Mouse (Mus musculus) testis, postnatal 14 days (tissue): ENCODE data around the gene D10Wsu102e.
A peak's percentile ranks its signal among the peaks of the same experiment; 100 is the strongest.
"Not testable (repeated sequence)": the region's sequence is repeated elsewhere in the genome, so short reads cannot be mapped to it uniquely, and the experiment has no call there.

Source experiments
- DNase-seq: peaks from one replicate; pipeline ENCODE4 v3.0.0; 2021; ENCODE audit warnings: low spot score

D10Wsu102e gene

GRCm38 (mm10) chr10:83346359-83346736 is 13.7 kb upstream of the D10Wsu102e start:
- no peak for DNase-seq

- DNase-seq = peak; percentile 72
These were observed 12.5 kb upstream of the D10Wsu102e start for GRCm38 (mm10) chr10:83347494-83347893.

GRCm38 (mm10) chr10:83350689-83351088 is 9.3 kb upstream of the D10Wsu102e start:
- DNase-seq = no peak

GRCm38 (mm10) chr10:83351779-83352178 is 8.2 kb upstream of the D10Wsu102e start:
- DNase-seq = not testable (repeated sequence)

GRCm38 (mm10) chr10:83353680-83354332 is 6.2 kb upstream of the D10Wsu102e start:
- peak; percentile 80 for DNase-seq

GRCm38 (mm10) chr10:83354333-83354719 is 5.7 kb upstream of the D10Wsu102e start:
- DNase-seq = no peak

GRCm38 (mm10) chr10:83356416-83356815 is 3.6 kb upstream of the D10Wsu102e start:
- no peak for DNase-seq

GRCm38 (mm10) chr10:83359451-83359850 is 570 bp upstream of the D10Wsu102e start:
- no peak for DNase-seq

- DNase-seq = no peak
These were observed 335 bp downstream of the D10Wsu102e start for GRCm38 (mm10) chr10:83360356-83360755.

GRCm38 (mm10) chr10:83361643-83362382 is 1.8 kb downstream of the D10Wsu102e start:
- no peak for DNase-seq

GRCm38 (mm10) chr10:83363451-83363850 is 3.4 kb downstream of the D10Wsu102e start:
- no peak for DNase-seq

GRCm38 (mm10) chr10:83368918-83369317 is 8.9 kb downstream of the D10Wsu102e start:
- no peak for DNase-seq

- no peak for DNase-seq
These were observed 14.1 kb downstream of the D10Wsu102e start for GRCm38 (mm10) chr10:83374045-83374656.

GRCm38 (mm10) chr10:83375458-83375857 is 15.4 kb downstream of the D10Wsu102e start:
- not testable (repeated sequence) for DNase-seq

GRCm38 (mm10) chr10:83376911-83377682 is 17.1 kb downstream of the D10Wsu102e start:
- no peak for DNase-seq

GRCm38 (mm10) chr10:83378083-83378833 is 18.2 kb downstream of the D10Wsu102e start:
- no peak for DNase-seq

GRCm38 (mm10) chr10:83380501-83380900 is 20.5 kb downstream of the D10Wsu102e start:
- DNase-seq = no peak

GRCm38 (mm10) chr10:83382528-83382927 is 22.5 kb downstream of the D10Wsu102e start:
- no peak for DNase-seq

GRCm38 (mm10) chr10:83382988-83383387 is 23.0 kb downstream of the D10Wsu102e start:
- no peak for DNase-seq

GRCm38 (mm10) chr10:83383863-83384262 is 23.8 kb downstream of the D10Wsu102e start:
- DNase-seq = no peak

GRCm38 (mm10) chr10:83384456-83385215 is 24.6 kb downstream of the D10Wsu102e start:
- no peak for DNase-seq
